Comparison of ENCODE assay signal across 17 mouse cellular contexts in the genomic region with DNA sequence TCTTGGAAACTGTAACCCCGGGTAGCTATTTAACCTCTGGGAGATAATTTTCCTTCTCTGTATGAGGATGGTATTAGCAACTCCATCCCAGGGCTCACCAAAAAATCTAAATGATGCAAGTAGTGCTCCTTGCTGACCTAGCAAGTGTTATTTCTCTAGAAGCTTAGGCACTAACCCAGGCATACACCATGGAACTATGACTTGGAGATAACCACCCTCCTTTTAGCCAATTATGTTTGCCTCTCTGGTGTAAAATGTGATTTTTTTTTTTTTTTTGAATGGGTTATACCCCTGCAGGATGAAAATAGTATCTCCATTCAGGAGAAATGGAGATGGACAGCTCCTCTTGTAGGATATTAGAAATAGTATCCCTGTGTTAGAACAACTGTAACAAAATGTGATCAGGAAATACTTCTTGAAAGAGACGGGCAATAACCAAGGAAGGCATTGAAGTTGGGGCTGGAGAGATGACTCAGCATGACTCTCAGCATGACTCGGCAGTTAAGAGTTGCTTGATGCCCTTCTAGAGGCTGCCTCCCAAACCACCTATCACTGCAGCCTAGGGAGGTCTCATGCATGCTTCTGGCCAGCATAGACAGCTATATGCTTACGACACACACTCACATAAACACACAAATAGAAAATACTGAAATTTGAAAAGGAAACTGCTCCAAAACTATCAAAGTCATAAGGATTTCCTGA.
DNase-seq lines count a peak whose midpoint lies in the region; ATAC-seq and TF ChIP-seq lines count a peak whose summit lies in the region.
"Had no signal": no experiment of that assay in that cellular context is flagged by ENCODE, and none has a peak within 500 bp of the region (broad histone marks: within the 10 kb centered on the region; RNA-seq: fewer than 3 reads in every experiment).

No protein-coding gene starts in this region.

- no peaks in the 10 kb centered on the region; a peak in 1 of 4 replicates for H3K27me3 ChIP-seq in MEL (ENCODE audit: control insufficient read depth in 1 of 2, insufficient read depth in 2 of 2, low read length in 2 of 2)
- no peaks in the 10 kb centered on the region for H3K27me3 ChIP-seq in liver, embryonic 15.5 days
- H3K27me3 ChIP-seq in limb, embryonic 10.5 days (ENCODE audit: low read depth, poor library complexity, severe bottlenecking): no peaks in the 10 kb centered on the region
- no peaks in the 10 kb centered on the region for H3K27me3 ChIP-seq in hindbrain, postnatal 0 days (ENCODE audit: insufficient read depth, low read length)
- H3K27me3 ChIP-seq: hindbrain, embryonic 12.5 days; intestine, embryonic 15.5 days; limb, embryonic 12.5 days had no signal

- H3K9ac ChIP-seq in MEL (ENCODE audit: control insufficient read depth, low read depth, low read length, poor library complexity, severe bottlenecking): no peak overlapping the region
- no peak overlapping the region for H3K9ac ChIP-seq in liver, embryonic 15.5 days
- H3K9ac ChIP-seq in hindbrain, postnatal 0 days (replicated peaks; ENCODE audit: low read length): no peak overlapping the region
- H3K9ac ChIP-seq: hindbrain, embryonic 12.5 days; intestine, embryonic 15.5 days; limb, embryonic 12.5 days had no signal

- TF ChIP-seq RAD21 in MEL (IDR thresholded peaks at IDR 0.05; ENCODE audit: low read depth, low read length): no peak

- WGBS in liver, embryonic 15.5 days (ENCODE audit: insufficient replicate concordance): 53% methylated on average over 4 of the region's 4 CpGs
- WGBS in limb, embryonic 10.5 days: 88% methylated on average over 4 of the region's 4 CpGs
- 82% methylated on average over 4 of the region's 4 CpGs for WGBS in hindbrain, postnatal 0 days

- H3K27ac ChIP-seq in MEL (ENCODE audit: control insufficient read depth, low read depth, low read length): no peak overlapping the region
- peak overlapping the region; percentile 41; the same call in 1 of the 2 replicates for H3K27ac ChIP-seq in liver, embryonic 15.5 days (replicated peaks)
- H3K27ac ChIP-seq in limb, embryonic 10.5 days: no peak overlapping the region
- H3K27ac ChIP-seq in hindbrain, postnatal 0 days: no peak overlapping the region
- H3K27ac ChIP-seq: embryonic facial prominence, embryonic 10.5 days; hindbrain, embryonic 12.5 days; intestine, embryonic 15.5 days; layer of hippocampus, adult 2 months; limb, embryonic 12.5 days had no signal

- no peak for TF ChIP-seq POLR2A in MEL (IDR thresholded peaks at IDR 0.05; ENCODE audit: control insufficient read depth in 1 of 2, insufficient read depth in 1 of 2, low read depth in 1 of 2, low read length in 2 of 2, poor library complexity in 1 of 2)

- H3K4me1 ChIP-seq in MEL (ENCODE audit: control insufficient read depth in 1 of 2, insufficient read depth in 2 of 2, low read length in 2 of 2): no peaks in the 10 kb centered on the region
- H3K4me1 ChIP-seq in liver, embryonic 15.5 days (replicated peaks): no peaks in the 10 kb centered on the region
- H3K4me1 ChIP-seq in limb, embryonic 10.5 days: no peaks in the 10 kb centered on the region
- no peaks in the 10 kb centered on the region for H3K4me1 ChIP-seq in hindbrain, postnatal 0 days (ENCODE audit: insufficient read depth, low read length)
- H3K4me1 ChIP-seq: embryonic facial prominence, embryonic 10.5 days; hindbrain, embryonic 12.5 days; intestine, embryonic 15.5 days; limb, embryonic 12.5 days had no signal

- H3K4me2 ChIP-seq in liver, embryonic 15.5 days: peak overlapping the region; percentile 15; the same call in 1 of the 2 replicates
- no peak overlapping the region for H3K4me2 ChIP-seq in hindbrain, postnatal 0 days (ENCODE audit: low read depth, low read length)
- H3K4me2 ChIP-seq: hindbrain, embryonic 12.5 days; intestine, embryonic 15.5 days; limb, embryonic 12.5 days had no signal

- peak; percentile 93 for ATAC-seq in erythroblast, adult 5-6 weeks (replicated peaks; ENCODE audit: low FRiP score, poor library complexity, severe bottlenecking)
- ATAC-seq in liver, embryonic 15.5 days (ENCODE audit: insufficient read depth): peak; percentile 96
- ATAC-seq in CD4-positive, CD25-positive, alpha-beta regulatory T cell, adult 4 months: no peak
- no peak for ATAC-seq in hindbrain, postnatal 0 days
- ATAC-seq: intestine, embryonic 15.5 days had no signal

- H3K9me3 ChIP-seq in MEL (replicated peaks; ENCODE audit: insufficient read depth, low read length): no peaks in the 10 kb centered on the region
- no peaks in the 10 kb centered on the region for H3K9me3 ChIP-seq in liver, embryonic 15.5 days (replicated peaks)
- no peaks in the 10 kb centered on the region for H3K9me3 ChIP-seq in limb, embryonic 10.5 days (replicated peaks)
- no peaks in the 10 kb centered on the region for H3K9me3 ChIP-seq in hindbrain, postnatal 0 days (ENCODE audit: low read length)
- H3K9me3 ChIP-seq: embryonic facial prominence, embryonic 10.5 days; hindbrain, embryonic 12.5 days; intestine, embryonic 15.5 days; limb, embryonic 12.5 days; megakaryocyte, embryonic 14.5 days had no signal

- H3K4me3 ChIP-seq in MEL (ENCODE audit: control insufficient read depth in 1 of 2, insufficient read depth in 1 of 2, low read depth in 2 of 2, low read length in 2 of 2): no peak overlapping the region
- no peak overlapping the region for H3K4me3 ChIP-seq in liver, embryonic 15.5 days (replicated peaks)
- no peak overlapping the region for H3K4me3 ChIP-seq in limb, embryonic 10.5 days
- H3K4me3 ChIP-seq in hindbrain, postnatal 0 days (ENCODE audit: low read length): no peak overlapping the region
- H3K4me3 ChIP-seq: embryonic facial prominence, embryonic 10.5 days; hindbrain, embryonic 12.5 days; intestine, embryonic 15.5 days; layer of hippocampus, adult 2 months; limb, embryonic 12.5 days; megakaryocyte, embryonic 14.5 days had no signal

- peak; percentile 3 for DNase-seq in embryo, embryonic 10.5 days (ENCODE audit: low spot score)
- no peak for DNase-seq in embryo, embryonic 9.5 days (ENCODE audit: extremely low spot score)
- peak; percentile 45 for DNase-seq in MEL (ENCODE audit: low read depth, low spot score)
- no peak for DNase-seq in limb, embryonic 10.5 days (ENCODE audit: low spot score)
- no peak for DNase-seq in hindbrain, postnatal 0 days (ENCODE audit: low spot score)
- DNase-seq: cerebellum, adult 8-10 months; gastrocnemius, postnatal 36 days; retina, postnatal 1 day had no signal

- no peak for TF ChIP-seq EP300 in MEL (IDR thresholded peaks at IDR 0.05; ENCODE audit: low read depth in 1 of 2, low read length in 2 of 2)

- H3K36me3 ChIP-seq in MEL (ENCODE audit: control insufficient read depth in 1 of 2, insufficient read depth in 2 of 2, low read length in 2 of 2): no peaks in the 10 kb centered on the region
- H3K36me3 ChIP-seq in liver, embryonic 15.5 days (replicated peaks): no peaks in the 10 kb centered on the region
- H3K36me3 ChIP-seq in limb, embryonic 10.5 days: no peaks in the 10 kb centered on the region
- H3K36me3 ChIP-seq in hindbrain, postnatal 0 days (ENCODE audit: insufficient read depth, low read length): no peaks in the 10 kb centered on the region
- H3K36me3 ChIP-seq: embryonic facial prominence, embryonic 10.5 days; hindbrain, embryonic 12.5 days; intestine, embryonic 15.5 days; limb, embryonic 12.5 days had no signal

- H3K79me2 ChIP-seq in MEL (ENCODE audit: control insufficient read depth, insufficient read depth, low read length, poor library complexity): no peaks in the 10 kb centered on the region

- TF ChIP-seq CTCF in MEL (IDR thresholded peaks at IDR 0.05 in 2 of 3, conservative IDR thresholded peaks at IDR 0.05 in 1 of 3; ENCODE audit: control insufficient read depth in 1 of 3, insufficient read depth in 1 of 3, low read depth in 2 of 3, low read length in 3 of 3, poor library complexity in 1 of 3, severe bottlenecking in 1 of 3): no peak
- no peak for TF ChIP-seq CTCF in hindbrain, postnatal 0 days (IDR thresholded peaks at IDR 0.05; ENCODE audit: low read depth)

TF ChIP-seq in MEL, 35 proteins besides CTCF, POLR2A, EP300 and RAD21:
- TF ChIP-seq UBTF (IDR thresholded peaks at IDR 0.05; ENCODE audit: borderline replicate concordance, insufficient read depth, low read depth, low read length): no peak
- no peak for TF ChIP-seq JUND (IDR thresholded peaks at IDR 0.05; ENCODE audit: low read depth, low read length)
- TF ChIP-seq SMC3 (IDR thresholded peaks at IDR 0.05; ENCODE audit: low read depth, low read length): no peak
- no peak for TF ChIP-seq MAX (IDR thresholded peaks at IDR 0.05; ENCODE audit: low read length)
- TF ChIP-seq E2F4 (IDR thresholded peaks at IDR 0.05; ENCODE audit: borderline replicate concordance, low read depth, low read length): no peak
- no peak for TF ChIP-seq MYC (IDR thresholded peaks at IDR 0.05; ENCODE audit: low read depth, low read length)
- no peak for TF ChIP-seq ZMIZ1 (IDR thresholded peaks at IDR 0.05; ENCODE audit: low read depth, low read length)
- TF ChIP-seq ELF1 (IDR thresholded peaks at IDR 0.05; ENCODE audit: low read depth, low read length): no peak
- no peak for TF ChIP-seq GABPA (IDR thresholded peaks at IDR 0.05; ENCODE audit: low read depth, low read length)

Comparison
In these comparisons a context has a peak if more than half of its experiments do, and no peak if none do; other contexts are left out.
1. DNase-seq: peak in embryo, embryonic 10.5 days (single experiment) and MEL (single experiment); none in embryo, embryonic 9.5 days (single experiment), limb, embryonic 10.5 days (single experiment) and hindbrain, postnatal 0 days (single experiment).
2. ATAC-seq: peak in erythroblast, adult 5-6 weeks (single experiment) and liver, embryonic 15.5 days (single experiment); none in CD4-positive, CD25-positive, alpha-beta regulatory T cell, adult 4 months (single experiment) and hindbrain, postnatal 0 days (single experiment).